Mouse (Mus musculus) lung, adult 2 months (tissue): ENCODE results near the gene Cxadr.

ENCODE experiments used
- CTCF ChIP-seq: fragments of 200-500 bp; IDR thresholded peaks from 2 replicates; pipeline ENCODE4 v1.5.1; 2011; ENCODE audit warnings: mild to moderate bottlenecking, low read length, control low read depth; ENCODE audit not compliant: insufficient read depth
- POLR2A ChIP-seq: fragments of 200-500 bp; IDR thresholded peaks from 2 replicates; pipeline ENCODE4 v1.6.1; 2011; ENCODE audit warnings: low read depth, mild to moderate bottlenecking, control low read depth, low read length, borderline replicate concordance; ENCODE audit errors: extremely low read depth

GRCm38 (mm10) chr16:78342767-78343166, 41.5 kb downstream of the Cxadr start:
- no peak for TF ChIP-seq POLR2A
- no peak for TF ChIP-seq CTCF
